Mouse (Mus musculus): ENCODE measurements around the gene Trak1. TPM values are rescaled to one million over a fixed set of nuclear protein-coding genes. Genes with fewer than 3 reads are reported as not detected.
A peak's percentile ranks its signal among the peaks of the same experiment; 100 is the strongest.

The Trak1 gene
- polyA plus RNA-seq, 1 experiment from 2014 or later, result 26.1 TPM

GRCm38 (mm10) chr9:121495529-121495928 lies 198.2 kb downstream of the Trak1 start, which contains the start of gene Cck:
Gene Cck (minus strand): TSS chr9:121495694.
- ATAC-seq (replicated peaks; ENCODE audit: low FRiP score, low TSS enrichment, low read depth) (0 out of 2 replicates have a peak, but pooled peaks have one; percentile 62), DNase-seq (ENCODE audit: low spot score) (peak; percentile 71)
- peaks cover 62% of the 10 kb centered on the region for H3K27me3 ChIP-seq (replicated peaks; ENCODE audit: control insufficient read depth, insufficient read depth, low read length)
- peaks cover 8% of the 10 kb centered on the region; the same call in 1 of the 2 replicates for H3K4me1 ChIP-seq (replicated peaks; ENCODE audit: control insufficient read depth, insufficient read depth, low read length)
- no peaks in the 10 kb centered on the region for H3K36me3 ChIP-seq (ENCODE audit: control insufficient read depth, insufficient read depth, low read length)
- H3K4me3 ChIP-seq (ENCODE audit: low read depth, low read length), result peak within 1 kb of the TSS; percentile 25
- 2% methylated on average over 12 of the region's 12 CpGs for WGBS
- no peak within 1 kb of the TSS for H3K9ac ChIP-seq (ENCODE audit: low read length)
- H3K4me2 ChIP-seq (ENCODE audit: low read length), result peak within 1 kb of the TSS; percentile 47
- H3K9me3 ChIP-seq (ENCODE audit: control insufficient read depth, low read length), result no peaks in the 10 kb centered on the region
- H3K27ac ChIP-seq (ENCODE audit: low read depth), result no peak within 1 kb of the TSS

DNA sequence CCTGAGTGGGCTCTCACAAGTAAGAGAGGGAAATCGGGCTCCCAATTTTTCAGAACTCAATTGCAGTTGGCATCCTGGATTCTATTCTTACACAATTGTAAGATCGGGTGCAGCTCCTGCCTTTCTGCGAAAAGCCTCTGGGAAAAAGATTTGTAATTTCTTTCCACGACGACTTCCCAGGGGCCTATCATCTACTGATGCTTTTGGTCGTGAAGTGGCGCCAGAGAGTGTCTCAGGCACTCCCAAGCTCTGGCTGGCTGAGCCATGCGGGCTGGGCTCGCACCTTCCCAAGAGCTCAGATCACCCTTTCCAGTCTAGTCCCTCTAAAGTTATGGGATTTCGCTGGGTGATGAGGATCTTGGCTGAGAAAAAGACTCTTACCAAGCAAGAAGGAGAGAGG lies 198.8 kb downstream of the Trak1 start:
- Histone ChIP-seq H3K9ac (ENCODE audit: low read length) (no peak overlapping the region), H3K4me1 (replicated peaks; ENCODE audit: control insufficient read depth, insufficient read depth, low read length) (peaks cover 8% of the 10 kb centered on the region; the same call in 1 of the 2 replicates), H3K27ac (ENCODE audit: low read depth) (no peak overlapping the region), H3K4me2 (ENCODE audit: low read length) (no peak overlapping the region), H3K36me3 (ENCODE audit: control insufficient read depth, insufficient read depth, low read length) (no peaks in the 10 kb centered on the region), H3K27me3 (replicated peaks; ENCODE audit: control insufficient read depth, insufficient read depth, low read length) (peaks cover 62% of the 10 kb centered on the region), H3K9me3 (ENCODE audit: control insufficient read depth, low read length) (no peaks in the 10 kb centered on the region), H3K4me3 (ENCODE audit: low read depth, low read length) (no peak overlapping the region)
- ATAC-seq (replicated peaks; ENCODE audit: low FRiP score, low TSS enrichment, low read depth) (no peak), DNase-seq (ENCODE audit: low spot score) (no peak)
- WGBS, result 28% methylated on average over 10 of the region's 10 CpGs

DNA sequence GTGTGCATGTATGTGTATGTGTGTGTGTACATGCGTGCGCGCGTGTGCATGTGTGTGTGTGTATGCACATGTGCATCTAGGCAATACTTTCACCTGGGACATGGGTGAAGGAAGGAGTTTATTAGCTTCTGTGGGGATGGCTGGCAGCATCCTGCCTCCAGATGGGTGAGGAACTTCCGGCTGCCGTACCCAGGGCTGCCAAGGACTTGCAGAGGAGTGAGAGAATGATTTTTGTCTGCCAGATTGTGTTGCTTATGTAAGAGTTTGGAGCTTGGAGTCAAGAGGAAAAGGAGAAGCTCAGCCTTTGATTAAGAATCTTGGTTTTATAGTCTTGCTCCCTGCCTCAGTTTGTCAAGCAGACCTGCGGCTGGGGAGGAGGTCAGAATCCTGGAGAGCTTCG lies 208.0 kb downstream of the Trak1 start:
- Histone ChIP-seq H3K27ac (ENCODE audit: low read depth) (no peak overlapping the region), H3K4me3 (ENCODE audit: low read depth, low read length) (no peak overlapping the region), H3K4me2 (ENCODE audit: low read length) (no peak overlapping the region), H3K4me1 (replicated peaks; ENCODE audit: control insufficient read depth, insufficient read depth, low read length) (no peaks in the 10 kb centered on the region), H3K9me3 (ENCODE audit: control insufficient read depth, low read length) (no peaks in the 10 kb centered on the region), H3K27me3 (replicated peaks; ENCODE audit: control insufficient read depth, insufficient read depth, low read length) (no peaks in the 10 kb centered on the region), H3K36me3 (ENCODE audit: control insufficient read depth, insufficient read depth, low read length) (no peaks in the 10 kb centered on the region), H3K9ac (ENCODE audit: low read length) (no peak overlapping the region)
- DNase-seq (ENCODE audit: low spot score) (no peak), ATAC-seq (replicated peaks; ENCODE audit: low FRiP score, low TSS enrichment, low read depth) (no peak)
- 93% methylated on average over 8 of the region's 8 CpGs for WGBS

GRCm38 (mm10) chr9:121506478-121507180 lies 209.3 kb downstream of the Trak1 start:
- Histone ChIP-seq H3K4me2 (ENCODE audit: low read length) (no peak overlapping the region), H3K4me3 (ENCODE audit: low read depth, low read length) (no peak overlapping the region), H3K36me3 (ENCODE audit: control insufficient read depth, insufficient read depth, low read length) (no peaks in the 10 kb centered on the region), H3K4me1 (replicated peaks; ENCODE audit: control insufficient read depth, insufficient read depth, low read length) (no peaks in the 10 kb centered on the region), H3K27me3 (replicated peaks; ENCODE audit: control insufficient read depth, insufficient read depth, low read length) (no peaks in the 10 kb centered on the region), H3K9ac (ENCODE audit: low read length) (no peak overlapping the region), H3K27ac (ENCODE audit: low read depth) (no peak overlapping the region), H3K9me3 (ENCODE audit: control insufficient read depth, low read length) (no peaks in the 10 kb centered on the region)
- 62% methylated on average over 8 of the region's 8 CpGs for WGBS
- DNase-seq (ENCODE audit: low spot score) (no peak), ATAC-seq (replicated peaks; ENCODE audit: low FRiP score, low TSS enrichment, low read depth) (no peak)

GRCm38 (mm10) chr9:121511911-121512310 lies 214.6 kb downstream of the Trak1 start:
- H3K4me2 ChIP-seq (ENCODE audit: low read length), result no peak overlapping the region
- H3K36me3 ChIP-seq (ENCODE audit: control insufficient read depth, insufficient read depth, low read length), result no peaks in the 10 kb centered on the region
- no peaks in the 10 kb centered on the region for H3K27me3 ChIP-seq (replicated peaks; ENCODE audit: control insufficient read depth, insufficient read depth, low read length)
- H3K4me3 ChIP-seq (ENCODE audit: low read depth, low read length), result no peak overlapping the region
- ATAC-seq (replicated peaks; ENCODE audit: low FRiP score, low TSS enrichment, low read depth) (no peak), DNase-seq (ENCODE audit: low spot score) (no peak)
- no peak overlapping the region for H3K27ac ChIP-seq (ENCODE audit: low read depth)
- no peaks in the 10 kb centered on the region for H3K9me3 ChIP-seq (ENCODE audit: control insufficient read depth, low read length)
- H3K4me1 ChIP-seq (replicated peaks; ENCODE audit: control insufficient read depth, insufficient read depth, low read length), result no peaks in the 10 kb centered on the region
- 90% methylated on average over 4 of the region's 4 CpGs for WGBS
- no peak overlapping the region for H3K9ac ChIP-seq (ENCODE audit: low read length)

GRCm38 (mm10) chr9:121514462-121514861 lies 217.2 kb downstream of the Trak1 start:
- Histone ChIP-seq H3K27ac (ENCODE audit: low read depth) (no peak overlapping the region), H3K9ac (ENCODE audit: low read length) (no peak overlapping the region), H3K4me2 (ENCODE audit: low read length) (no peak overlapping the region), H3K4me1 (replicated peaks; ENCODE audit: control insufficient read depth, insufficient read depth, low read length) (no peaks in the 10 kb centered on the region; the same call in 1 of the 2 replicates), H3K27me3 (replicated peaks; ENCODE audit: control insufficient read depth, insufficient read depth, low read length) (no peaks in the 10 kb centered on the region), H3K36me3 (ENCODE audit: control insufficient read depth, insufficient read depth, low read length) (no peaks in the 10 kb centered on the region), H3K9me3 (ENCODE audit: control insufficient read depth, low read length) (no peaks in the 10 kb centered on the region), H3K4me3 (ENCODE audit: low read depth, low read length) (no peak overlapping the region)
- 80% methylated on average over 5 of the region's 5 CpGs for WGBS
- ATAC-seq (replicated peaks; ENCODE audit: low FRiP score, low TSS enrichment, low read depth) (no peak), DNase-seq (ENCODE audit: low spot score) (no peak)

DNA sequence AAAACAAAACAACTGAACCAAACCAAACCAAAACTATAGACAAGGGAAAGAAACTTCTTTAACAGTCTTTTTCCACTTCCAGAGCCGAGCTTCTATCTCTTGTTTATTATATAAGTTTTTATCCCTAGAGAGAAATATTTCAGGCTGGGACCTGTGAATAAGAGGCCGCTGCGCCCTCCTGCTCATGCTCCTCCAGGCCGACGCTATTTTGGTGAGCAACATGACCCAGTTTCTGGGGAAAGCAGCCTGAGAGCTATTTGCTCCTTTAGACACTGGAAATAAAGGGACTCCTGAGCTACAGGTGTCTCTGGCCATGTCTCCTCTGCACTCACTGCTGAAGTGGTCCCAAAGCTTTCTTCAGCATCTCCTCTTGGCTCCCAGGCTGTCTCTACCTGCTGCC lies 222.7 kb downstream of the Trak1 start:
- Histone ChIP-seq H3K9me3 (ENCODE audit: control insufficient read depth, low read length) (no peaks in the 10 kb centered on the region), H3K27ac (ENCODE audit: low read depth) (no peak overlapping the region), H3K9ac (ENCODE audit: low read length) (no peak overlapping the region), H3K36me3 (ENCODE audit: control insufficient read depth, insufficient read depth, low read length) (no peaks in the 10 kb centered on the region), H3K4me3 (ENCODE audit: low read depth, low read length) (no peak overlapping the region), H3K27me3 (replicated peaks; ENCODE audit: control insufficient read depth, insufficient read depth, low read length) (no peaks in the 10 kb centered on the region), H3K4me2 (ENCODE audit: low read length) (no peak overlapping the region), H3K4me1 (replicated peaks; ENCODE audit: control insufficient read depth, insufficient read depth, low read length) (no peaks in the 10 kb centered on the region; the same call in 1 of the 2 replicates)
- WGBS, result 75% methylated on average over 5 of the region's 5 CpGs
- no peak for DNase-seq (ENCODE audit: low spot score)
- no peak for ATAC-seq (replicated peaks; ENCODE audit: low FRiP score, low TSS enrichment, low read depth)
